Comparison of ENCODE assay signal across 8 mouse cellular contexts in genomic region chrX:140598194-140598849, GRCm38 (mm10). TPM values are rescaled to one million over a fixed set of nuclear protein-coding genes. Genes with fewer than 3 reads are reported as not detected.
A peak's percentile ranks its signal among the peaks of the same experiment; 100 is the strongest.
DNase-seq lines count a peak whose midpoint lies in the region; ATAC-seq and TF ChIP-seq lines count a peak whose summit lies in the region.

No protein-coding gene starts in this region.

- H3K36me3 ChIP-seq in embryonic facial prominence, embryonic 13.5 days = no peaks in the 10 kb centered on the region
- H3K36me3 ChIP-seq in intestine, embryonic 15.5 days = no peaks in the 10 kb centered on the region
- no peaks in the 10 kb centered on the region for H3K36me3 ChIP-seq in lung, embryonic 14.5 days (ENCODE audit: insufficient read depth)
- no peaks in the 10 kb centered on the region for H3K36me3 ChIP-seq in small intestine, adult 2 months (ENCODE audit: control insufficient read depth, insufficient read depth, low read length)

- peak overlapping the region; percentile 51; the same call in 1 of the 2 replicates for H3K9ac ChIP-seq in embryonic facial prominence, embryonic 13.5 days
- no peak overlapping the region for H3K9ac ChIP-seq in intestine, embryonic 15.5 days
- H3K9ac ChIP-seq in lung, embryonic 14.5 days = peak overlapping the region; percentile 9; the same call in 1 of the 2 replicates

- H3K4me3 ChIP-seq in embryonic facial prominence, embryonic 13.5 days = peak overlapping the region; percentile 52
- peak overlapping the region; percentile 54 for H3K4me3 ChIP-seq in intestine, embryonic 15.5 days (replicated peaks)
- peak overlapping the region; percentile 46 for H3K4me3 ChIP-seq in lung, embryonic 14.5 days (ENCODE audit: low read depth, low read length)
- H3K4me3 ChIP-seq in small intestine, adult 2 months (ENCODE audit: low read depth, low read length) = peak overlapping the region; percentile 80

- no peak for TF ChIP-seq CTCF in lung, embryonic 14.5 days (IDR thresholded peaks at IDR 0.05; ENCODE audit: low read depth)
- no peak for TF ChIP-seq CTCF in small intestine, adult 2 months (IDR thresholded peaks at IDR 0.05; ENCODE audit: extremely low read depth, insufficient read length, insufficient replicate concordance, low read depth, low read length)

- no peak overlapping the region for H3K27ac ChIP-seq in embryonic facial prominence, embryonic 13.5 days
- H3K27ac ChIP-seq in intestine, embryonic 15.5 days = no peak overlapping the region
- H3K27ac ChIP-seq in lung, embryonic 14.5 days (ENCODE audit: low read depth) = no peak overlapping the region
- no peak overlapping the region for H3K27ac ChIP-seq in small intestine, adult 2 months (ENCODE audit: insufficient read depth, low read depth, low read length)

- H3K4me1 ChIP-seq in embryonic facial prominence, embryonic 13.5 days = no peaks in the 10 kb centered on the region
- 0 out of 2 replicates have a peak, but pooled peaks cover 3% of the 10 kb centered on the region for H3K4me1 ChIP-seq in intestine, embryonic 15.5 days (replicated peaks)
- no peaks in the 10 kb centered on the region for H3K4me1 ChIP-seq in lung, embryonic 14.5 days (ENCODE audit: insufficient read depth)
- H3K4me1 ChIP-seq in small intestine, adult 2 months (ENCODE audit: control insufficient read depth, insufficient read depth, insufficient read length, low read length) = no peaks in the 10 kb centered on the region

- DNase-seq in ovary, adult 18-20 months (ENCODE audit: low spot score) = peak; percentile 8
- no peak for DNase-seq in ovary, postnatal 10 days (ENCODE audit: low spot score)
- DNase-seq in lung, embryonic 14.5 days = peak; percentile 40
- DNase-seq in layer of hippocampus, postnatal 14 days (ENCODE audit: low spot score in 2 of 2) = no peak
- no peak for DNase-seq in right cerebral cortex, postnatal 4 days

- TF ChIP-seq POLR2A in small intestine, adult 2 months (IDR thresholded peaks at IDR 0.05; ENCODE audit: low read depth, low read length) = no peak

- peak overlapping the region; percentile 81 for H3K4me2 ChIP-seq in embryonic facial prominence, embryonic 13.5 days
- H3K4me2 ChIP-seq in intestine, embryonic 15.5 days (replicated peaks) = peak overlapping the region; percentile 86
- H3K4me2 ChIP-seq in lung, embryonic 14.5 days = peak overlapping the region; percentile 64

- peaks cover 66% of the 10 kb centered on the region for H3K27me3 ChIP-seq in embryonic facial prominence, embryonic 13.5 days
- H3K27me3 ChIP-seq in intestine, embryonic 15.5 days (replicated peaks) = peaks cover 34% of the 10 kb centered on the region
- H3K27me3 ChIP-seq in lung, embryonic 14.5 days (ENCODE audit: insufficient read depth, low read length) = peaks cover 19% of the 10 kb centered on the region; the same call in 1 of the 2 replicates
- H3K27me3 ChIP-seq in small intestine, adult 2 months (ENCODE audit: control insufficient read depth, insufficient read depth, low read length) = no peaks in the 10 kb centered on the region

- 36% methylated on average over 39 of the region's 48 CpGs for WGBS in embryonic facial prominence, embryonic 13.5 days
- WGBS in intestine, embryonic 15.5 days = 18% methylated on average over 40 of the region's 48 CpGs
- 20% methylated on average over 36 of the region's 48 CpGs for WGBS in lung, embryonic 14.5 days
- 11% methylated on average over 38 of the region's 48 CpGs for WGBS in small intestine, adult 2 months

- no peak for ATAC-seq in embryonic facial prominence, embryonic 13.5 days (ENCODE audit: insufficient number of reproducible peaks, insufficient read depth, low FRiP score, low TSS enrichment, low read depth)
- ATAC-seq in intestine, embryonic 15.5 days = peak; percentile 66
- ATAC-seq in lung, embryonic 14.5 days (ENCODE audit: insufficient read depth) = peak; percentile 43

- H3K9me3 ChIP-seq in embryonic facial prominence, embryonic 13.5 days = no peaks in the 10 kb centered on the region
- H3K9me3 ChIP-seq in intestine, embryonic 15.5 days = no peaks in the 10 kb centered on the region
- no peaks in the 10 kb centered on the region for H3K9me3 ChIP-seq in lung, embryonic 14.5 days (ENCODE audit: low read depth, low read length)

RNA-seq across cellular contexts. Expression of gene Tsc22d3, which starts 2.1 kb away (rescaled TPM):
- 105 and 120 TPM in 2 replicates for polyA plus RNA-seq in embryonic facial prominence, embryonic 13.5 days (2015; fragmentation: Nextera tagmentation; extraction: Ambion mirVana)
- 61.8 and 65.6 TPM in 2 replicates for polyA plus RNA-seq in intestine, embryonic 15.5 days (2015; fragmentation: Nextera tagmentation; extraction: Ambion mirVana)
- 82.8 and 92.0 TPM in 2 replicates for polyA plus RNA-seq in lung, embryonic 14.5 days (2014; fragmentation: Nextera tagmentation; extraction: Ambion mirVana)
- polyA plus RNA-seq in small intestine, adult 2 months (2012; rRNA removed) = 23.1 and 58.3 TPM in 2 replicates
- 100 to 1,000 TPM; 126 to 133 TPM for total RNA-seq in layer of hippocampus, postnatal 14 days (2021)

Comparison
In these comparisons a context has a peak if more than half of its experiments do, and no peak if none do; other contexts are left out.
1. DNase-seq: peak in ovary, adult 18-20 months (single experiment) and lung, embryonic 14.5 days (single experiment); none in ovary, postnatal 10 days (single experiment), layer of hippocampus, postnatal 14 days (0 of 2) and right cerebral cortex, postnatal 4 days (single experiment).
2. Peak in every context shown above with its lines, with median percentiles within 50 percentile points of each other: H3K4me2 ChIP-seq and H3K4me3 ChIP-seq.